Mouse (Mus musculus): ENCODE measurements around the gene Atp9a. TPM values are rescaled to one million over a fixed set of nuclear protein-coding genes. Genes with fewer than 3 reads are reported as not detected.

Atp9a gene
- polyA plus RNA-seq, 1 experiment from 2014 or later: 177 TPM

DNA sequence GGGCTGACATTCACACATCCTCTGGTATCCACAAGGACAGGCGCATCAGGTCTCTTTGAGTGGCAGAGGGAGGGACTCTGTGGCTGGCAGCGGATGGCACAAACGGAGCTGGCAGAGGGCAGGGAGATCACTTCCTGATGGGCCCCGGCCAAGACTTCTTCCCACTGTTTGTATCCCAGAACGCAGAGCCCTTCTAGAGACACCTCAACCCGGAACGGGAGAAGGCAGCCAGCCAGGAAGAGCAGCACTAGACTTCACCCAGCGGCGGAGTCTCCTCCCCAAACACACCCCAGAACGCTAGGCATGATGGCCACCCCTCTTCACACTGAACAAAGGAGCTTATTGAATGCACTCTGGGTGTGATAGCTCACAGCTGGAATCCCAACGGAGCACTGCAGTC is 8.2 kb downstream of the Atp9a start:
- Histone ChIP-seq H3K36me3 (no peaks in the 10 kb centered on the region), H3K4me3 (no peak overlapping the region), H3K27me3 (no peaks in the 10 kb centered on the region), H3K4me1 (replicated peaks) (peaks cover 37% of the 10 kb centered on the region), H3K9ac (no peak overlapping the region), H3K9me3 (no peaks in the 10 kb centered on the region), H3K27ac (replicated peaks) (no peak overlapping the region), H3K4me2 (no peak overlapping the region)
- 53% methylated on average over 11 of the region's 11 CpGs for WGBS
- ATAC-seq (ENCODE audit: low FRiP score, low read depth): no peak

DNA sequence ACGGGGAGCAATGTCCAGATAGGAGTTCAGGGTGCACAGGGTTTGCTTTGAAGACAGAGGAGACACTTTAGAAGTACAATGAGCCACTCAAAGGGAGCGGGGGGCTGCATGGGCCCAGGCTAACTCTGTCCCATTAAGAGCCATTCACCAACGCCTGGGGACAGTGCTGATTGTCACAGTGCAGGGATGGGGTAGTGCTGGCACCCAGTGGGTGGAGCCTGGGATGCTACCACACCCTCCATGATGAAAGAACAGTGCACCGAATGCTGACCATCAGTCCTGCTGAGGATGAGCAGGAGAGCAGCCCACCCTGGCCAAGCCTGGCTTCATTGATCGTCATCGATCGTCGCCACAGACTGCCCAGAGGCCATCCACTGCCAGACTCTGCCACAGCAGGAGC is 11.0 kb downstream of the Atp9a start:
- Histone ChIP-seq H3K36me3 (no peaks in the 10 kb centered on the region), H3K9ac (no peak overlapping the region), H3K4me2 (no peak overlapping the region), H3K9me3 (no peaks in the 10 kb centered on the region), H3K27me3 (no peaks in the 10 kb centered on the region), H3K4me3 (no peak overlapping the region), H3K27ac (replicated peaks) (no peak overlapping the region), H3K4me1 (replicated peaks) (peaks cover 34% of the 10 kb centered on the region)
- ATAC-seq (ENCODE audit: low FRiP score, low read depth): no peak
- 64% methylated on average over 8 of the region's 8 CpGs for WGBS

DNA sequence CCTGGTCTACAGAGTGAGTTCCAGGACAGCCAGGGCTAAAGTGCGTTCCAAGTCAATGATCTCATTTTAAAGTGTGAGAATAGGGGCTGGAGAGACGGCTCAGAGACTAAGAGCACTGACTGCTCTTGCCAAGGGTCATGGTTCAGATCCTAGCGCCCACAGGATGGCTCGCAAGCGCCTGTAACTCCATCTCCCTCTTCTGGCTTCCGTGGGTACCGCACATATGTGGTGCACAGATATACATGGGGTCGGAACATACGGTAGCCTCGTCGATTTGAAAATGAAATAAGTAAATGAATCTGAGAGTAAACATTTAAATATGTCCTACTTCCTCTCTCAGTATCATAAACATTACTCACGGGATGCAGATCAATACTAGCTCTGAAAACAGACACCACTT is 12.5 kb downstream of the Atp9a start:
- Histone ChIP-seq H3K36me3 (no peaks in the 10 kb centered on the region), H3K27me3 (no peaks in the 10 kb centered on the region), H3K27ac (replicated peaks) (no peak overlapping the region), H3K4me3 (no peak overlapping the region), H3K4me1 (replicated peaks) (peaks cover 39% of the 10 kb centered on the region), H3K9me3 (no peaks in the 10 kb centered on the region), H3K4me2 (no peak overlapping the region), H3K9ac (no peak overlapping the region)
- ATAC-seq (ENCODE audit: low FRiP score, low read depth): no peak
- 85% methylated on average over 12 of the region's 12 CpGs for WGBS

GRCm38 (mm10) chr2:168728045-168728444 is 14.2 kb downstream of the Atp9a start:
- no peak overlapping the region for H3K9ac ChIP-seq
- no peak overlapping the region for H3K4me3 ChIP-seq
- H3K27ac ChIP-seq (replicated peaks): no peak overlapping the region
- no peak overlapping the region for H3K4me2 ChIP-seq
- no peaks in the 10 kb centered on the region for H3K36me3 ChIP-seq
- WGBS: 87% methylated on average over 12 of the region's 12 CpGs
- H3K9me3 ChIP-seq: no peaks in the 10 kb centered on the region
- H3K27me3 ChIP-seq: no peaks in the 10 kb centered on the region
- H3K4me1 ChIP-seq (replicated peaks): peaks cover 32% of the 10 kb centered on the region
- no peak for ATAC-seq (ENCODE audit: low FRiP score, low read depth)

DNA sequence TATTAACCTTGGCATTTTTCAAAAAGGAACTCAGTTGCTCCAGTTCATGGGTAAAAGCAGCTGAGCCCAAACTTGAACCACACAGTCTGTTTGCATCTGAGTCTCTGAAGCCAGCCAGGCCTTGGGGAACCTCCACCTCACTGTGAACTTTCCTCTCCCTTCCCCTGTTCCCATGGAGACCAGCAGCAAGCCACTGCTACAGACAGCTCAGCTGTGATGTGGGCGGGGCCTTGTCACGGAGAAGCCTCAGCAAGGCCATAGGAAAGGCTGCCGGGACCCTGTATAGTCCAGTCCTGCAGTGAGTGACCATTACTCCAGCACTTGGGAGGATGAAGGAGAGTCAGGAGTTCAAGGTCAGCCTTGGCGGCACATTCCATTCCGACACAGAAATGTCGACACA is 16.2 kb downstream of the Atp9a start:
- H3K4me2 ChIP-seq: no peak overlapping the region
- 31% methylated on average over 6 of the region's 6 CpGs for WGBS

DNA sequence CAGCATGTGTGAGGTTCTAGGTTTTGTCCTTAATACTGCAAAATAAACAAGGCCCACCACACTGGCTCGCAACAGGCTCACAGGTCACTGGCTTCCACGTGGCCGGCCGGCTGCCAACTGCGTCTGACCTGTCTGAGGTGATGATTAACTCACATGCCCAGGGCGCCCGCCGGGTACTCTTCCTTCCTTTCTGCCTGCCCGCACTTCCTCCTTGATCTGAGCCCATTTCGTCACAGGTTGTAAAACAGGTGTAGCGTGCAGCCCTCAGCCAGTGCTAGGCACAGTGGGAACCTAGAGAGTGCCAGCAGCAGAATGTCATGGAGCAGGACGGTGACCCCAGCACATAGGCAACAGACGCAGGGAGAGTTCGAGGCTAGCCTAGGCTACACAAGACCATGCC is 20.9 kb downstream of the Atp9a start:
- no peaks in the 10 kb centered on the region for H3K36me3 ChIP-seq
- no peak overlapping the region for H3K4me3 ChIP-seq
- H3K9me3 ChIP-seq: no peaks in the 10 kb centered on the region
- H3K27me3 ChIP-seq: no peaks in the 10 kb centered on the region
- H3K4me2 ChIP-seq: no peak overlapping the region
- WGBS: 90% methylated on average over 14 of the region's 14 CpGs
- no peak overlapping the region for H3K9ac ChIP-seq
- H3K4me1 ChIP-seq (replicated peaks): peaks cover 18% of the 10 kb centered on the region
- no peak overlapping the region for H3K27ac ChIP-seq (replicated peaks)
- no peak for ATAC-seq (ENCODE audit: low FRiP score, low read depth)

More for the DNA sequence above, 16.2 kb downstream of the Atp9a start:
- Histone ChIP-seq H3K9me3 (no peaks in the 10 kb centered on the region), H3K9ac (no peak overlapping the region), H3K36me3 (no peaks in the 10 kb centered on the region), H3K4me3 (no peak overlapping the region), H3K4me1 (replicated peaks) (peaks cover 17% of the 10 kb centered on the region), H3K27ac (replicated peaks) (0 out of 2 replicates have a peak overlapping the region, but pooled peaks have one; percentile 2), H3K27me3 (no peaks in the 10 kb centered on the region)
- ATAC-seq (ENCODE audit: low FRiP score, low read depth): peak; percentile 77

DNA sequence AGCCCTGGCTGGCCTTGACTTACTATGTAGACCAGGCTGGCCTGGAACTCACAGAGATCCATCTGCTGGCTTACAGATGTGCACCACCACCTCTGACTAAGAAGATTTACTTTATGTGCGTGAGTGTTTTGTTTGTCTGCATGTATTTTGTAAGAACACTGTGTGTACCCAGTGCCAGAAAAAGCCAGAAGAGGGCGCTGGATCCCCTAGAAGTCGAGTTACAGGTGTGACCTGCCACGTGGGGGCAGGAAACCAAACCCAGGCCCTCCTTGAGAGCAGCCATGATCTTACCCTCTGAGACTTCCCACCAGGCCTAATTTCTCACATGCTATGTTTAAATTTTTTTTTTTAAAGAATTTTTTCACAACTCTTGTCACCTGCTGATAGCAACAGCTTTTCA is 22.5 kb downstream of the Atp9a start:
- H3K4me1 ChIP-seq (replicated peaks): peaks cover 12% of the 10 kb centered on the region
- H3K27me3 ChIP-seq: no peaks in the 10 kb centered on the region
- no peaks in the 10 kb centered on the region for H3K36me3 ChIP-seq
- 74% methylated on average over 4 of the region's 4 CpGs for WGBS
- H3K9ac ChIP-seq: no peak overlapping the region
- no peak overlapping the region for H3K4me2 ChIP-seq
- H3K27ac ChIP-seq (replicated peaks): no peak overlapping the region
- H3K9me3 ChIP-seq: no peaks in the 10 kb centered on the region
- H3K4me3 ChIP-seq: no peak overlapping the region
- ATAC-seq (ENCODE audit: low FRiP score, low read depth): no peak

- Histone ChIP-seq H3K4me2 (no peak overlapping the region), H3K9me3 (no peaks in the 10 kb centered on the region), H3K36me3 (no peaks in the 10 kb centered on the region), H3K27ac (replicated peaks) (0 out of 2 replicates have a peak overlapping the region, but pooled peaks have one; percentile 51), H3K4me1 (replicated peaks) (peaks cover 12% of the 10 kb centered on the region), H3K4me3 (no peak overlapping the region), H3K9ac (no peak overlapping the region), H3K27me3 (no peaks in the 10 kb centered on the region)
- ATAC-seq (ENCODE audit: low FRiP score, low read depth): no peak
- WGBS: 72% methylated on average over 10 of the region's 10 CpGs
These were observed 23.5 kb downstream of the Atp9a start for GRCm38 (mm10) chr2:168718735-168719134.

DNA sequence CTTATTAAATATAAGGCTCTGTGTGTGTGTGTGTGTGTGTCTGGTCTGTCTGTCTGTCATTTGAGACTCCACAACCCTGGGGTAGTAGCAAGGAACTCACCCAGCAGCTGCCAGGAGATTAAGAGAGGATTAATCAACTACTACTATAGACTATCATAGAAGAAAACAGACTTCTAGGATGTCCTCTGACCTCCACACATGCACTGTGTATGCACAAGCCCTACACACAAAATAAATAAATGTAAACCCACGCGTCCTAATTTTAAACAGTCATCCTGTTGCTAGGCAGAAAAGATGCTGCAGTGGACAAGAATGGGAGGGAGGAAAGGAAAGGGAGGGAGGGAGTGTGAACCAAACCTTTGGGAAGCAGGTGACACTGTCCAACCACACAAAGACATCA is 23.9 kb downstream of the Atp9a start:
- no peak overlapping the region for H3K4me3 ChIP-seq
- H3K4me2 ChIP-seq: no peak overlapping the region
- 0 out of 2 replicates have a peak overlapping the region, but pooled peaks have one; percentile 51 for H3K27ac ChIP-seq (replicated peaks)
- ATAC-seq (ENCODE audit: low FRiP score, low read depth): no peak
- H3K9ac ChIP-seq: no peak overlapping the region
- H3K9me3 ChIP-seq: no peaks in the 10 kb centered on the region
- 87% methylated on average over 2 of the region's 2 CpGs for WGBS
- peaks cover 14% of the 10 kb centered on the region for H3K4me1 ChIP-seq (replicated peaks)
- no peaks in the 10 kb centered on the region for H3K27me3 ChIP-seq
- H3K36me3 ChIP-seq: no peaks in the 10 kb centered on the region

DNA sequence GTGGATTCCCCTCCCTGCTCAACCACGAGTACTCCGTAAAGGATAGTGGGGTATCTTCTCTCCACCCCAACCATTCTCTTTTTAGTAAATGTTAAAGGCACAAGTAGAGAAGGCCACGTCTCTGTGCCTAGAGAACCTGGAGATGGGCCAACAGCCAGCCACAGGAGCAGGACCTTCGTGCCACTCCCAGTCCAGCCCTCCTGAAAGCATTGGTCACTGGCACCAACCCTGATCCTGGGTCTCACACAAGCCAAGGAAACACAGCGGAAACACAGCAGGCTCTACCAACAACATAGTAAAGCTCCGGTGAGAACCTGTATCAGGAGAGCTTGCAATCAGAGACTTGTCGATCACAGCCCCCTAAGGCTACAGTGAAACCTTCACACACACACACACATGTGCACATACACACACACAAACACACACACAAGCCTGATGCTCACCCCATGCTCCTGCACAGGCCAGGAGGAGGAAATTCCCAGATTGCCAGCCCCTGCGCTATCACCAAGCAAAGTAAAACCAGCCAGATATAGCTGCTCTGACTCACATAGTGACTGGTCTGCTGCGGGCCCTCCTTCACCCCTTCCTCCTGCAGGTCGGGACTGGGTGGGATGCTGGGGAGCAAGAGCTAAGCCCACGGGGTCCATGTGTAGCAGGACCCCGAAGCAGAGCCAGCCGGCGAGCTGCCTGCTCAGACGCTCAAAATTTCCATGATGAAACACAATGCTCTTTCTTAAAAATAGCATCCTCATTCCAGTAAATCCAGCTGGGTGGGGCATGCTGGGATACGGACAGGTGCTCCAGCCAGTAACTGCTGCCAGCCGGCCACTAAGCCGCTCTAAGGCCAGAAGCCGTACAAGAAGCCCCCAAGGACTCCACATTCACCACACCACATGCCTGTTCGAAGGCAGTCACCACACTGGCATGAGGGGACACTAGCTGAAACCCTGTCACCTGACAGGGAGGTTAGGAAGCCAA is 29.7 kb downstream of the Atp9a start:
- Histone ChIP-seq H3K4me3 (no peak overlapping the region), H3K4me1 (replicated peaks) (peaks cover 18% of the 10 kb centered on the region), H3K9ac (no peak overlapping the region), H3K36me3 (peaks cover 19% of the 10 kb centered on the region), H3K4me2 (no peak overlapping the region), H3K9me3 (no peaks in the 10 kb centered on the region), H3K27me3 (no peaks in the 10 kb centered on the region), H3K27ac (replicated peaks) (0 out of 2 replicates have a peak overlapping the region, but pooled peaks have one; percentile 45)
- WGBS: 74% methylated on average over 20 of the region's 20 CpGs
- ATAC-seq (ENCODE audit: low FRiP score, low read depth): no peak

DNA sequence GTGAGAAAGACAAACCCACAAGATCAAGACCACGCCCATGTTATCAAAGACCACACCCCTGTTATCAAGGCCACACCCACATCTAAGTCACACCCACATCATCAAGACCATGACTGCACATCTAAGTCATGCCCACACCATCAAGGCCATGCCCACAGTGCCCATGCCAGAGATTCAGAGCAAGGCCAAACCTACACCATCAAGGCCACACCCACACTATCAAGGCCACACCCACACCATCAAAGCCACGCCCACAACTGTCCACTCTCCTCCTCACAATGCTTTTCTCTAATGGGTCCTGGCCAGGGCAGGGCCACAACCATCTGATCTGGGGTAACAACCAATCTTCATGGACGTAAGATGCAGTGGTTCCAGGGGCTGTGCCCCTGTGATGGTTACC is 31.2 kb downstream of the Atp9a start:
- Histone ChIP-seq H3K4me2 (no peak overlapping the region), H3K27ac (replicated peaks) (no peak overlapping the region), H3K27me3 (no peaks in the 10 kb centered on the region), H3K36me3 (peaks cover 22% of the 10 kb centered on the region), H3K9ac (no peak overlapping the region), H3K4me1 (replicated peaks) (peaks cover 12% of the 10 kb centered on the region; the same call in 1 of the 2 replicates), H3K4me3 (no peak overlapping the region), H3K9me3 (no peaks in the 10 kb centered on the region)
- WGBS: 80% methylated on average over 3 of the region's 3 CpGs
- peak; percentile 33; the same call in 1 of the 2 replicates for ATAC-seq (ENCODE audit: low FRiP score, low read depth)

DNA sequence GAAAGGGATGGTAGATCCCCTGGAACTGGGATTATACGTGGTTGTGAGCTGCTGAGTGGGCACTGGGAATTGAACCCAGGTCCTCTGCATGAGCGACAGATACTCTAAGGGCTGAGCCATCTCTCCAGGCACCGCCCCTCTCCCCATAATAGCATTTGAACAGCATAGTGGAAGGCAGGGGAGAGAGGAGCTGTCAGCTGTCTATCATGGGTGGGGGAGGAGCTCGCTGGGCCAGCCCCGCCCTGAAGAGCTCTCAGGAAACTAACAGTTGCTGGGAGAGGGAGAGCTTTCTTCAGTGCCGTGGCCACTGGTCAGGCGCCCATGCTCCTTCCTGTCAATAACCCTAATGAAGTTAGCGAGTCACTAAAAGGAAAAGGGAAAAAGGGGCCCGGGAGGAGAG is 34.4 kb downstream of the Atp9a start:
- 47% methylated on average over 9 of the region's 9 CpGs for WGBS
- no peak overlapping the region for H3K4me3 ChIP-seq
- H3K27ac ChIP-seq (replicated peaks): no peak overlapping the region
- no peak overlapping the region for H3K9ac ChIP-seq
- no peaks in the 10 kb centered on the region for H3K27me3 ChIP-seq
- no peak overlapping the region for H3K4me2 ChIP-seq
- peaks cover 39% of the 10 kb centered on the region for H3K36me3 ChIP-seq
- no peak for ATAC-seq (ENCODE audit: low FRiP score, low read depth)
- H3K9me3 ChIP-seq: no peaks in the 10 kb centered on the region
- peaks cover 6% of the 10 kb centered on the region; the same call in 1 of the 2 replicates for H3K4me1 ChIP-seq (replicated peaks)
